Mouse (Mus musculus): ENCODE measurements at regions not wholly inside any gene's neighbourhood (a gene's known extent, or its start where the extent isn't known, plus 50 kb on each side); places are given as distances from the start of the nearest gene placed in this dataset.

GRCm38 (mm10) chr19:14752646-14753045 is 154.8 kb upstream of the Tle4 start:
- DNase-seq = no peak

- DNase-seq = no peak
Observed at GRCm38 (mm10) chr19:14742361-14742760, 144.5 kb upstream of the Tle4 start.

GRCm38 (mm10) chr19:14740936-14741335 is 143.1 kb upstream of the Tle4 start:
- DNase-seq = no peak

GRCm38 (mm10) chr19:14740139-14740538 is 142.3 kb upstream of the Tle4 start:
- DNase-seq = no peak

GRCm38 (mm10) chr19:14736514-14736913 is 138.7 kb upstream of the Tle4 start:
- no peak for DNase-seq

GRCm38 (mm10) chr19:14725329-14725728 is 127.5 kb upstream of the Tle4 start:
- no peak for DNase-seq

- DNase-seq = no peak
Observed at GRCm38 (mm10) chr19:14724637-14725036, 126.8 kb upstream of the Tle4 start.

GRCm38 (mm10) chr19:14705791-14706190 is 107.9 kb upstream of the Tle4 start:
- no peak for DNase-seq

- DNase-seq = no peak
Observed at GRCm38 (mm10) chr19:14701116-14701515, 103.3 kb upstream of the Tle4 start.

- DNase-seq = no peak
Observed at GRCm38 (mm10) chr19:14695369-14695768, 97.5 kb upstream of the Tle4 start.

- DNase-seq = peak in 1 of 2 experiments; percentile 24
Observed at GRCm38 (mm10) chr19:14692183-14692582, 94.3 kb upstream of the Tle4 start.

GRCm38 (mm10) chr19:14685628-14686027 is 87.8 kb upstream of the Tle4 start:
- DNase-seq = no peak

- DNase-seq = no peak
Observed at GRCm38 (mm10) chr19:14684669-14685068, 86.8 kb upstream of the Tle4 start.

- DNase-seq = no peak
Observed at GRCm38 (mm10) chr19:14681306-14681705, 83.5 kb upstream of the Tle4 start.

- DNase-seq = no peak
Observed at GRCm38 (mm10) chr19:14679776-14680175, 81.9 kb upstream of the Tle4 start.

GRCm38 (mm10) chr19:14678584-14678983 is 80.7 kb upstream of the Tle4 start:
- DNase-seq = no peak

GRCm38 (mm10) chr19:14676929-14677328 is 79.1 kb upstream of the Tle4 start:
- no peak for DNase-seq

- DNase-seq = no peak
Observed at GRCm38 (mm10) chr19:14670821-14671104, 72.9 kb upstream of the Tle4 start.

GRCm38 (mm10) chr19:14670078-14670820 is 72.4 kb upstream of the Tle4 start:
- no peak for DNase-seq

GRCm38 (mm10) chr19:14668512-14669181 is 70.8 kb upstream of the Tle4 start:
- no peak for DNase-seq

GRCm38 (mm10) chr19:14664682-14665417 is 67.0 kb upstream of the Tle4 start:
- no peak for DNase-seq

GRCm38 (mm10) chr19:14664096-14664586 is 66.3 kb upstream of the Tle4 start:
- no peak for DNase-seq

GRCm38 (mm10) chr19:14663350-14663749 is 65.5 kb upstream of the Tle4 start:
- no peak for DNase-seq

GRCm38 (mm10) chr19:14659725-14660124 is 61.9 kb upstream of the Tle4 start:
- DNase-seq = no peak

All from spleen, adult 18-20 months (tissue).